Mouse (Mus musculus): ENCODE data around the gene Zbtb48. TPM values are rescaled to one million over a fixed set of nuclear protein-coding genes. Genes with fewer than 3 reads are reported as not detected.

Zbtb48 gene
- total and polyA plus RNA-seq, 2 experiments from 2014 or later: 10.9 to 14.2 TPM

GRCm38 (mm10) chr4:151995371-151996172 is 31.9 kb downstream of the Zbtb48 start:
- no peaks in the 10 kb centered on the region for H3K9me3 ChIP-seq (ENCODE audit: low read length)
- peak overlapping the region; percentile 69; the same call in 1 of the 2 replicates for H3K27ac ChIP-seq (ENCODE audit: low read depth, low read length)
- DNase-seq: no peak
- no peaks in the 10 kb centered on the region for H3K27me3 ChIP-seq (ENCODE audit: insufficient read depth, low read length)
- ATAC-seq: peak; percentile 24
- no peaks in the 10 kb centered on the region for H3K4me1 ChIP-seq (ENCODE audit: insufficient read depth)
- peak overlapping the region; percentile 86 for H3K4me2 ChIP-seq (ENCODE audit: low read depth)
- WGBS: 6% methylated on average over 74 of the region's 111 CpGs
- H3K4me3 ChIP-seq (ENCODE audit: low read depth, low read length): peak overlapping the region; percentile 95
- no peak for TF ChIP-seq CTCF (IDR thresholded peaks at IDR 0.05; ENCODE audit: low read depth)
- peak overlapping the region; percentile 77 for H3K9ac ChIP-seq
- H3K36me3 ChIP-seq (ENCODE audit: insufficient read depth): peaks cover 20% of the 10 kb centered on the region

- Histone ChIP-seq H3K27me3 (ENCODE audit: insufficient read depth, low read length) (no peaks in the 10 kb centered on the region), H3K4me1 (ENCODE audit: insufficient read depth) (no peaks in the 10 kb centered on the region), H3K9ac (peak overlapping the region; percentile 77), H3K36me3 (ENCODE audit: insufficient read depth) (peaks cover 24% of the 10 kb centered on the region), H3K4me3 (ENCODE audit: low read depth, low read length) (peak overlapping the region; percentile 95), H3K9me3 (ENCODE audit: low read length) (no peaks in the 10 kb centered on the region), H3K4me2 (ENCODE audit: low read depth) (peak overlapping the region; percentile 86), H3K27ac (ENCODE audit: low read depth, low read length) (0 out of 2 replicates have a peak overlapping the region, but pooled peaks have one; percentile 5)
- WGBS: 3% methylated on average over 60 of the region's 61 CpGs
- no peak for TF ChIP-seq CTCF (IDR thresholded peaks at IDR 0.05; ENCODE audit: low read depth)
- peak; percentile 33 for DNase-seq
- ATAC-seq: no peak
Observed at GRCm38 (mm10) chr4:151994228-151995171, 33.0 kb downstream of the Zbtb48 start.

GRCm38 (mm10) chr4:151993035-151993434 is 34.4 kb downstream of the Zbtb48 start:
- H3K27me3 ChIP-seq (ENCODE audit: insufficient read depth, low read length): no peaks in the 10 kb centered on the region
- no peak overlapping the region for H3K27ac ChIP-seq (ENCODE audit: low read depth, low read length)
- no peak overlapping the region for H3K4me3 ChIP-seq (ENCODE audit: low read depth, low read length)
- DNase-seq: no peak
- 73% methylated on average over 6 of the region's 6 CpGs for WGBS
- peaks cover 24% of the 10 kb centered on the region for H3K36me3 ChIP-seq (ENCODE audit: insufficient read depth)
- no peaks in the 10 kb centered on the region for H3K4me1 ChIP-seq (ENCODE audit: insufficient read depth)
- no peak overlapping the region for H3K4me2 ChIP-seq (ENCODE audit: low read depth)
- H3K9ac ChIP-seq: no peak overlapping the region
- ATAC-seq: no peak
- TF ChIP-seq CTCF (IDR thresholded peaks at IDR 0.05; ENCODE audit: low read depth): no peak
- H3K9me3 ChIP-seq (ENCODE audit: low read length): no peaks in the 10 kb centered on the region

DNA sequence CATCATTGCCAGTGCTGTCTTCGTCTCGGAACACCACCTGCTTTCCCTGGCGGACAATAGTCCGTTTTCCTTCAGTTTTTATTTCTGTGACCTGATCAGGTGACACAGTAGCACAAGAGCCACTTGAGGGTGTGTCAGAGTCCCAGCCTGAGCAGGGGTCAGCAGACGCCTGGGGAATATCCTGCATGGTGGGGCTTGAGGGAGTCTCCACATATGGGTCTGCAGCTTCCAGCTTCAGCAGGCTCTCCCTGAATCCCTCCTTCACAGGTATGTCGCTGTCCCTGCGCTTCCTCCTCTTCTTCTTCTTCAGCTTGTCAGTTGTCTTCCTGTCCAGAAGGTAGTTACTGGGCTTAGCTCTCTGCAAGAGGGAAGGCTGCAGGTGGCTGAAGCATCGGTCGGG is 35.4 kb downstream of the Zbtb48 start:
- 92% methylated on average over 9 of the region's 9 CpGs for WGBS
- DNase-seq: no peak

GRCm38 (mm10) chr4:151989110-151989488 is 38.4 kb downstream of the Zbtb48 start:
- Histone ChIP-seq H3K4me1 (ENCODE audit: insufficient read depth) (peaks cover 5% of the 10 kb centered on the region; the same call in 1 of the 2 replicates), H3K4me3 (ENCODE audit: low read depth, low read length) (peak overlapping the region; percentile 72), H3K4me2 (ENCODE audit: low read depth) (peak overlapping the region; percentile 66), H3K9me3 (ENCODE audit: low read length) (no peaks in the 10 kb centered on the region), H3K36me3 (ENCODE audit: insufficient read depth) (peaks cover 24% of the 10 kb centered on the region), H3K9ac (peak overlapping the region; percentile 93; the same call in 1 of the 2 replicates), H3K27me3 (ENCODE audit: insufficient read depth, low read length) (no peaks in the 10 kb centered on the region), H3K27ac (ENCODE audit: low read depth, low read length) (no peak overlapping the region)
- ATAC-seq: no peak
- WGBS: 36% methylated on average over 6 of the region's 6 CpGs
- no peak for DNase-seq
- no peak for TF ChIP-seq CTCF (IDR thresholded peaks at IDR 0.05; ENCODE audit: low read depth)

More for the DNA sequence above, 35.4 kb downstream of the Zbtb48 start:
- H3K9me3 ChIP-seq (ENCODE audit: low read length): no peaks in the 10 kb centered on the region
- H3K27ac ChIP-seq (ENCODE audit: low read depth, low read length): no peak overlapping the region
- peaks cover 5% of the 10 kb centered on the region; the same call in 1 of the 2 replicates for H3K4me1 ChIP-seq (ENCODE audit: insufficient read depth)
- H3K27me3 ChIP-seq (ENCODE audit: insufficient read depth, low read length): no peaks in the 10 kb centered on the region
- H3K9ac ChIP-seq: no peak overlapping the region
- no peak for ATAC-seq
- no peak for TF ChIP-seq CTCF (IDR thresholded peaks at IDR 0.05; ENCODE audit: low read depth)
- H3K4me2 ChIP-seq (ENCODE audit: low read depth): no peak overlapping the region
- peaks cover 24% of the 10 kb centered on the region for H3K36me3 ChIP-seq (ENCODE audit: insufficient read depth)
- no peak overlapping the region for H3K4me3 ChIP-seq (ENCODE audit: low read depth, low read length)

DNA sequence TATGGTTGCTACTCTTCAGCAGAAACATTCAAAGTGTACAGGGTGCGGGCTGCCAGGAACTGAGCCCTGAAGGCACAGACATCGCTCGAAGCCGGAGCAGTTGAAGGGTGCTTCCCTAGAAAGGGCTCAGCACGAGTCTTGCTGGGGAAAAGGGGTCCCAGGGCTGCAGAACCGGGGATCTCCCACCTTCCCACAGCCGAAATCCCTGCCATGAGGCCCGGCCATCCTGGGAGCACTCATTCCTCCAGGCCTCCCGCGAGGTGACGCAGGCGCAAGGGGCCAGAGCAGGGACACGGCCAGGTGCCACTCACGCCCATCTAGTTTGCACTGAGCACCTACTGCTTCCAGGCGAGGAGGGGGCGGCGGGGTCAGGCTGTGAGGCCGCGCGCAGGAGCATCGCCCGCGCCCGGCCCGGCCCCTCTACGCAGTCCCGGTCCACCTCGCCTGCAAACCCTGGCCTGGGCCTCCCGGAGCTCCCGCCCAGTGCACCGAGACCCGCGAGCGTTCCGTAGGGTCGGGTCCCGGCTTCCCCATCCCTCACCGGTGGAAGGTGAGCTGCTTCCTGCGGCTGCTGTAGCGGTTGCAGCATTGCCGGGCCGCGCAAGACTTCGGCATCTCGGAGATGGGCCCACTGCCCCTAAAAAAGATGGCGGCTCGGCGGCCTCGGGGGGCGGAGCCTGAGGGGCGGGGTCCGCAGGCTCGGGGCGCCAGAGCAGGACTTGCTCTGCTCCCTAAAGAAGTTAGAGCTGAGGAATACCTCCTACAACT is 38.9 kb downstream of the Zbtb48 start, which contains the start of gene Thap3:
Gene Thap3, minus strand, starts transcription at position 656 of the 768 bp plus-strand sequence.
- 2% methylated on average over 54 of the region's 54 CpGs for WGBS
- peak within 1 kb of the TSS; percentile 66 for H3K4me2 ChIP-seq (ENCODE audit: low read depth)
- peak within 1 kb of the TSS; percentile 93 for H3K9ac ChIP-seq
- no peaks in the 10 kb centered on the region for H3K27me3 ChIP-seq (ENCODE audit: insufficient read depth, low read length)
- peaks cover 24% of the 10 kb centered on the region for H3K36me3 ChIP-seq (ENCODE audit: insufficient read depth)
- peak within 1 kb of the TSS; percentile 72 for H3K4me3 ChIP-seq (ENCODE audit: low read depth, low read length)
- DNase-seq (peak; percentile 83), ATAC-seq (peak; percentile 88)
- no peaks in the 10 kb centered on the region for H3K9me3 ChIP-seq (ENCODE audit: low read length)
- peaks cover 5% of the 10 kb centered on the region; the same call in 1 of the 2 replicates for H3K4me1 ChIP-seq (ENCODE audit: insufficient read depth)
- TF ChIP-seq CTCF (IDR thresholded peaks at IDR 0.05; ENCODE audit: low read depth): 0 out of 2 replicates have a peak, but pooled peaks have one; percentile 3
- H3K27ac ChIP-seq (ENCODE audit: low read depth, low read length): peak within 1 kb of the TSS; percentile 90

Measured in forebrain, postnatal 0 days (tissue).